Mouse (Mus musculus) layer of hippocampus, postnatal 10 days (tissue): ENCODE measurements around the gene Col17a1. TPM values are rescaled to one million over a fixed set of nuclear protein-coding genes. Genes with fewer than 3 reads are reported as not detected.

Experiments used
- DNase-seq, 2 experiments: peaks; one replicate each; pipeline ENCODE4 v3.0.0; 2021; ENCODE audit warnings: low spot score in 2 of 2
- total RNA-seq, 2 experiments: library from RNA; stranded (reverse); gene quantifications; 2 replicates each; pipeline ENCODE4 v1.2.3; 2021

The Col17a1 gene
- total RNA-seq, 2 experiments from 2014 or later, result 0.16 to 0.25 TPM

DNA sequence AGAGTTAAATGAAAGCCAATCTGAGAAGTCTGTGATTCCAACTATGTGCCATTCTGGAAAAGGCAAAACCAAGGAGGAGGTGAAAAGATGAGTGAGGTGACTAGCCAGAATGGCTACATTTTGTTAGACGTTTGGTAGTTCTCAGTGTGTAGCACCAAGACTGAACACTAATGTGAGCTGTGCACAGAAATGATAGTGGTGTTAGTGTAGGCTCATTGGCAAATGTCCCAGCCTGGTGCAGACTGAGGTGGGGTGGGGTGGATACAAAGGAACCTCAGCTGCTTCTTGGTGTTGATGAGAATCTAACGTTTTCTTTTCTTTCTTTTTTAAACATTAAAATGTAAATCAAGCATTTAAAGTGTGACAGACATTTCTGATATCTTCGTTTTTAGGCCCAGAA, 83.4 kb downstream of the Col17a1 start:
- DNase-seq, result no peak

Other genes with a start within 250 kb of the Col17a1 start
- gene Sh3pxd2a, start 227.7 kb downstream of the Col17a1 start, total RNA-seq, result 10 to 100 TPM; 28.0 to 29.1 TPM
- 10 to 100 TPM; 20.1 to 23.9 TPM for gene Stn1, start 154.6 kb downstream of the Col17a1 start, total RNA-seq
- 10 to 100 TPM; 40.0 to 44.3 TPM for gene Slk, start 112.4 kb downstream of the Col17a1 start, total RNA-seq
- 100 to 1,000 TPM; 102 to 115 TPM for gene Sfr1, start 39.6 kb upstream of the Col17a1 start, total RNA-seq
- 10 to 100 TPM; 72.4 to 74.9 TPM for gene Gsto1, start 162.9 kb upstream of the Col17a1 start, total RNA-seq
- 1 to 10 TPM; 1.3 to 1.4 TPM for gene Gsto2, start 173.4 kb upstream of the Col17a1 start, total RNA-seq
- 1 to 10 TPM; 2.1 to 4.0 TPM for gene Cfap43, start 227.2 kb upstream of the Col17a1 start, total RNA-seq
- gene Itprip, start 227.2 kb upstream of the Col17a1 start, total RNA-seq, result 1 to 10 TPM; 2.5 to 2.6 TPM
- under 1 TPM; 0.60 to 0.98 TPM for gene Cfap58, start 245.6 kb upstream of the Col17a1 start, total RNA-seq